Mouse (Mus musculus): ENCODE results near the gene Cfap97d1. TPM values are rescaled to one million over a fixed set of nuclear protein-coding genes. Genes with fewer than 3 reads are reported as not detected.
"Not testable (repeated sequence)": the region's sequence is repeated elsewhere in the genome, so short reads cannot be mapped to it uniquely, and the experiment has no call there.

Gene Cfap97d1
- total and polyA plus RNA-seq, 3 experiments, result not detected

DNA sequence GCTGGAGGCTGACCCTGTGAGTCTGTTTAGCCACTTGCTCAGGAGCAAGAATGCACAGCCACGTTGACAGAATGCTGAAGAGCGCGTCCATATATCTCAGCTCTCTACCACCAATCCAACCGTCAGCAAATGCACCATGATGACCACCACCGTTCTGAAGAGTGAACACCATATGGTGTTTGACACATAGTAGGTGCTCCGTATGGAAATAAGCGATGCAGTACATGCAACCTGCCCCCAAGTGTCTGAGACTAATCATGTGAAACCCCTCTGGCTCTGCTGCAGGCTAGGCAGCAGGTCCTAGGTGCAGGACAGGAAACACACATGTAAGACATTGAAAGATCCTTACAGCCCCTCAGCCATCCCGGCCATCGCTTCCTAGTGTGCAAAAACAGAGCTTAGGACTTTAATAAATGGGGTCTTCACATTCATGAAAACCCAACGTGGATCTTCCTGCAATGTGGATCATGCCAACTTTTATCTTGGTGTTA is 603 bp upstream of the Cfap97d1 start:
- no peaks in the 10 kb centered on the region for H3K9me3 ChIP-seq (replicated peaks; ENCODE audit: insufficient read depth, low read length)
- H3K4me3 ChIP-seq (ENCODE audit: control insufficient read depth in 1 of 2, insufficient read depth in 1 of 2, low read depth in 2 of 2, low read length in 2 of 2), result no peak overlapping the region
- peaks cover 0 to 5% of the 10 kb centered on the region in 2 experiments; a peak in 3 of 4 replicates for H3K36me3 ChIP-seq (ENCODE audit: control insufficient read depth in 1 of 2, insufficient read depth in 2 of 2, low read length in 2 of 2)
- H3K4me1 ChIP-seq (ENCODE audit: control insufficient read depth in 1 of 2, insufficient read depth in 2 of 2, low read length in 2 of 2), result peaks cover 0 to 13% of the 10 kb centered on the region in 2 experiments; a peak in 2 of 4 replicates
- H3K27ac ChIP-seq (ENCODE audit: control insufficient read depth, low read depth, low read length), result peak overlapping the region; percentile 65
- H3K79me2 ChIP-seq (ENCODE audit: control insufficient read depth, insufficient read depth, low read length, poor library complexity), result peaks cover 2% of the 10 kb centered on the region
- H3K9ac ChIP-seq (ENCODE audit: control insufficient read depth, low read depth, low read length, poor library complexity, severe bottlenecking), result no peak overlapping the region
- TF ChIP-seq ZKSCAN1 (IDR thresholded peaks at IDR 0.05; ENCODE audit: low read depth, low read length) (peak; percentile 83), ZC3H11A (IDR thresholded peaks at IDR 0.05; ENCODE audit: low read depth, low read length) (no peak)
- no peaks in the 10 kb centered on the region for H3K27me3 ChIP-seq (ENCODE audit: control insufficient read depth in 1 of 2, insufficient read depth in 2 of 2, low read length in 2 of 2)
- DNase-seq (ENCODE audit: low read depth, low spot score), result peak; percentile 17

DNA sequence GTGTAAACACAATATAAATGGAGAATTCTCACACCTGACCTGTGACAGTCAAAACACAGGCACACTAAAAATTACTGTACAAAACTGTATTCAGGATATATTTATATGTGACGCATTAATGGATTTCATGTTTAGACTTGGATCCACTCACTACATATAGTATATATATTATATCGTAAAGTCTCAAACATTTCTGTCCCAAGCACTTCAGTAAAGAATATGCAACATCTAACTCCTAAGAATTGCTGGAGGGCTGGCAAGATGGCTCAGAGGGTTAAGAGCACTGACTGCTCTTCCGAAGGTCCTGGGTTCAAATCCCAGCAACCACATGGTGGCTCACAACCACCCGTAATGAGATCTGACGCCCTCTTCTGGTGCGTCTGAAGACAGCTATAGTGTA is 1.4 kb downstream of the Cfap97d1 start:
- not testable (repeated sequence) for H3K27me3 ChIP-seq (ENCODE audit: control insufficient read depth in 1 of 2, insufficient read depth in 2 of 2, low read length in 2 of 2); H3K36me3 ChIP-seq (ENCODE audit: control insufficient read depth in 1 of 2, insufficient read depth in 2 of 2, low read length in 2 of 2); H3K79me2 ChIP-seq (ENCODE audit: control insufficient read depth, insufficient read depth, low read length, poor library complexity); H3K9me3 ChIP-seq (replicated peaks; ENCODE audit: insufficient read depth, low read length)
- peak overlapping the region; percentile 78 for H3K9ac ChIP-seq (ENCODE audit: control insufficient read depth, low read depth, low read length, poor library complexity, severe bottlenecking)
- DNase-seq (ENCODE audit: low read depth, low spot score), result peak; percentile 57
- TF ChIP-seq ETS1 (IDR thresholded peaks at IDR 0.05; ENCODE audit: low read depth, low read length), result 0 out of 2 replicates have a peak, but pooled peaks have one; percentile 14
- TF ChIP-seq CTCF (IDR thresholded peaks at IDR 0.05 in 2 of 3, conservative IDR thresholded peaks at IDR 0.05 in 1 of 3; ENCODE audit: control insufficient read depth in 1 of 3, insufficient read depth in 1 of 3, low read depth in 2 of 3, low read length in 3 of 3, poor library complexity in 1 of 3, severe bottlenecking in 1 of 3), result peak in 1 of 3 experiments; percentile 37; a peak in 1 of 6 replicates
- TF ChIP-seq TBP (IDR thresholded peaks at IDR 0.05; ENCODE audit: low read depth, low read length), result peak; percentile 95
- peak overlapping the region; percentile 69 to 74; a peak in 3 of 4 replicates for H3K4me3 ChIP-seq (ENCODE audit: control insufficient read depth in 1 of 2, insufficient read depth in 1 of 2, low read depth in 2 of 2, low read length in 2 of 2)
- H3K27ac ChIP-seq (ENCODE audit: control insufficient read depth, low read depth, low read length), result peak overlapping the region; percentile 8; the same call in 1 of the 2 replicates
- peaks cover 0 to 13% of the 10 kb centered on the region in 2 experiments; a peak in 2 of 4 replicates for H3K4me1 ChIP-seq (ENCODE audit: control insufficient read depth in 1 of 2, insufficient read depth in 2 of 2, low read length in 2 of 2)

DNA sequence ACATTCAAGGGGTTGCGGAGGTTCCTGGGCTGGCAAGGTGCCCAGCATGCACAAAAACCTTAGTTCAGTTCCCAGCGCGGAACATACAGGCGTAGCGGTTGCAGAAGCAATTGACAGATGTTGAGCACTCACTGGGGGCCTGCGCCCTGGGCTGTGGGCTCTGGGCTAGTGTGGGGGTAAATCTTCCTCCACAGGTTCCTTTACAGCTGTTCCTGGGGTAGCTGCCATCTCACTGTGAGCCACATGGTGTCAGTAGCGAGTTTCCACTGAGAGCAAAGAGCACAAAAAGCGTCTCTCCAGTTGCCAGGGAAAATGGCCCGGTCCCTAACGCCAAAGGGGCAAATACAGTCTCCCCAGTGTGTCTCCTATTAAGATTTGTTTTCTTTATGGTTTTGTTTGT is 1.9 kb downstream of the Cfap97d1 start:
- DNase-seq (ENCODE audit: low read depth, low spot score), result peak; percentile 95
- peak; percentile 53; the same call in 1 of the 2 replicates for TF ChIP-seq HCFC1 (IDR thresholded peaks at IDR 0.05; ENCODE audit: low read depth, low read length)
- no peak for TF ChIP-seq EP300 (IDR thresholded peaks at IDR 0.05; ENCODE audit: low read depth in 1 of 2, low read length in 2 of 2)
- TF ChIP-seq MAZ (IDR thresholded peaks at IDR 0.05; ENCODE audit: low read depth, low read length), result no peak; the same call in 1 of the 2 replicates
- TF ChIP-seq CHD1 (IDR thresholded peaks at IDR 0.05; ENCODE audit: low read depth, low read length), result no peak
- peak; percentile 39; the same call in 1 of the 2 replicates for TF ChIP-seq MAX (IDR thresholded peaks at IDR 0.05; ENCODE audit: low read length)
- TF ChIP-seq ZMIZ1 (IDR thresholded peaks at IDR 0.05; ENCODE audit: low read depth, low read length), result no peak
- TF ChIP-seq ETS1 (IDR thresholded peaks at IDR 0.05; ENCODE audit: low read depth, low read length), result no peak
- peak; percentile 29; the same call in 1 of the 2 replicates for TF ChIP-seq TCF12 (IDR thresholded peaks at IDR 0.05; ENCODE audit: low read depth, low read length)
- no peak for TF ChIP-seq POLR2A (IDR thresholded peaks at IDR 0.05; ENCODE audit: control insufficient read depth in 1 of 2, insufficient read depth in 1 of 2, low read depth in 1 of 2, low read length in 2 of 2, poor library complexity in 1 of 2)
- TF ChIP-seq TBP (IDR thresholded peaks at IDR 0.05; ENCODE audit: low read depth, low read length), result no peak
- TF ChIP-seq E2F4 (IDR thresholded peaks at IDR 0.05; ENCODE audit: borderline replicate concordance, low read depth, low read length), result no peak
- no peak for TF ChIP-seq UBTF (IDR thresholded peaks at IDR 0.05; ENCODE audit: borderline replicate concordance, insufficient read depth, low read depth, low read length)
- TF ChIP-seq RCOR1 (IDR thresholded peaks at IDR 0.05; ENCODE audit: low read depth, low read length), result no peak
- TF ChIP-seq ZKSCAN1 (IDR thresholded peaks at IDR 0.05; ENCODE audit: low read depth, low read length), result no peak
- no peak for TF ChIP-seq POLR2AphosphoS5 (IDR thresholded peaks at IDR 0.05; ENCODE audit: borderline replicate concordance, low read depth, low read length)
- no peak for TF ChIP-seq BHLHE40 (IDR thresholded peaks at IDR 0.05; ENCODE audit: borderline replicate concordance, low read depth, low read length)
- TF ChIP-seq GATA1 (IDR thresholded peaks at IDR 0.05; ENCODE audit: low read depth, low read length), result no peak
- TF ChIP-seq MXI1 (IDR thresholded peaks at IDR 0.05; ENCODE audit: low read depth, low read length), result peak; percentile 74; the same call in 1 of the 2 replicates
- TF ChIP-seq JUND (IDR thresholded peaks at IDR 0.05; ENCODE audit: low read depth, low read length), result no peak
- no peak for TF ChIP-seq USF2 (IDR thresholded peaks at IDR 0.05; ENCODE audit: borderline replicate concordance in 1 of 2, insufficient read depth in 1 of 2, low read depth in 1 of 2, low read length in 2 of 2)
- TF ChIP-seq ZC3H11A (IDR thresholded peaks at IDR 0.05; ENCODE audit: low read depth, low read length), result peak; percentile 89
- no peak for TF ChIP-seq TAL1 (IDR thresholded peaks at IDR 0.05; ENCODE audit: low read length)
- TF ChIP-seq RAD21 (IDR thresholded peaks at IDR 0.05; ENCODE audit: low read depth, low read length), result peak; percentile 97

More for the DNA sequence above, 1.9 kb downstream of the Cfap97d1 start:
- Histone ChIP-seq H3K4me3 (ENCODE audit: control insufficient read depth in 1 of 2, insufficient read depth in 1 of 2, low read depth in 2 of 2, low read length in 2 of 2) (peak overlapping the region; percentile 37 to 42), H3K79me2 (ENCODE audit: control insufficient read depth, insufficient read depth, low read length, poor library complexity) (peaks cover 2% of the 10 kb centered on the region), H3K27me3 (ENCODE audit: control insufficient read depth in 1 of 2, insufficient read depth in 2 of 2, low read length in 2 of 2) (no peaks in the 10 kb centered on the region), H3K27ac (ENCODE audit: control insufficient read depth, low read depth, low read length) (no peak overlapping the region), H3K9ac (ENCODE audit: control insufficient read depth, low read depth, low read length, poor library complexity, severe bottlenecking) (peak overlapping the region; percentile 30), H3K4me1 (ENCODE audit: control insufficient read depth in 1 of 2, insufficient read depth in 2 of 2, low read length in 2 of 2) (peaks cover 0 to 14% of the 10 kb centered on the region in 2 experiments; a peak in 2 of 4 replicates), H3K9me3 (replicated peaks; ENCODE audit: insufficient read depth, low read length) (no peaks in the 10 kb centered on the region), H3K36me3 (ENCODE audit: control insufficient read depth in 1 of 2, insufficient read depth in 2 of 2, low read length in 2 of 2) (peaks cover 0 to 5% of the 10 kb centered on the region in 2 experiments; a peak in 3 of 4 replicates)
